Mouse (Mus musculus) midbrain, embryonic 12.5 days (tissue): ENCODE results near the gene Ninl. TPM values are rescaled to one million over a fixed set of nuclear protein-coding genes. Genes with fewer than 3 reads are reported as not detected.

Source experiments
- ATAC-seq: fragments of 200-750 bp; cut with Nextera tagmentation; 2 replicates; pipeline ENCODE4 v1.8.0; 2017; ENCODE audit warnings: low read depth, moderate TSS enrichment, moderate library complexity; ENCODE audit not compliant: low FRiP score
- H3K27ac ChIP-seq: fragments of 300-500 bp; sonication (generic); replicated peaks from 2 replicates; pipeline ENCODE4 v1.5.1; 2016; ENCODE audit warnings: mild to moderate bottlenecking
- H3K27me3 ChIP-seq: fragments of 300-500 bp; sonication (generic); 2 replicates; pipeline ENCODE4 v1.6.1; 2016; ENCODE audit warnings: mild to moderate bottlenecking
- H3K36me3 ChIP-seq: fragments of 300-500 bp; sonication (generic); 2 replicates; pipeline ENCODE4 v1.6.1; 2016
- H3K4me1 ChIP-seq: fragments of 300-500 bp; sonication (generic); 2 replicates; pipeline ENCODE4 v1.6.1; 2016
- H3K4me2 ChIP-seq: fragments of 300-500 bp; sonication (generic); replicated peaks from 2 replicates; pipeline ENCODE4 v1.6.1; 2016; ENCODE audit warnings: mild to moderate bottlenecking, moderate library complexity
- H3K4me3 ChIP-seq: fragments of 300-500 bp; sonication (generic); 2 replicates; pipeline ENCODE4 v1.5.1; 2016; ENCODE audit warnings: mild to moderate bottlenecking
- H3K9ac ChIP-seq: fragments of 300-500 bp; sonication (generic); replicated peaks from 2 replicates; pipeline ENCODE4 v1.6.1; 2016; ENCODE audit warnings: mild to moderate bottlenecking, moderate library complexity
- H3K9me3 ChIP-seq: fragments of 300-500 bp; sonication (generic); 2 replicates; pipeline ENCODE4 v1.6.1; 2016; ENCODE audit warnings: mild to moderate bottlenecking
- WGBS: fragments of 180-500 bp; shearing (Covaris S2); methylation state at CpG from one replicate; pipeline ENCODE4 v1.1.7; 2016; 5-methylcytosine and 5-hydroxymethylcytosine counted together
- polyA plus RNA-seq: library from polyadenylated mRNA; unstranded; fragments of >200 nt; fragmentation: Nextera tagmentation; extraction: Ambion mirVana; gene quantifications from 2 replicates; pipeline ENCODE4 v1.2.1, GENCODE M21; 2016

Gene Ninl
- polyA plus RNA-seq, 1 experiment from 2014 or later = 16.0 TPM

DNA sequence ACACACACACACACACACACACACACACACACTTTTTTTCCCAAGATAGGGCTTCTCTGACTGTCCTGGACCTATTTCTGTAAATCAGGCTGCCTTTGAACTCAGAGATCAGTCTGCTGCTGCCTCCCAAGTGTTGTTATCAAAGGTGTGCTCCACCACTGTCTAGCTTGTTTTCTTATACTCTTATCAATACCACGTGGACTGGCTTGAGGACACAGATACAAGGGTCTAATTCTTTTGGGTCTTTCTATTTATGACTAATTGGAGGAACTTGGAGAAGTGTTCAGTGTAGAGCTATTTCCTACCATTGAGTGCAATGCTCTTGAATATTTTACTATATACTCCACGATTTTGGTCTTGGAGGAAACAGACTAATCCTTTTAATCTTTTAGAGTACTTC is 151.8 kb downstream of the Ninl start:
- Histone ChIP-seq H3K9ac (no peak overlapping the region), H3K4me2 (no peak overlapping the region), H3K27me3 (no peaks in the 10 kb centered on the region), H3K36me3 (no peaks in the 10 kb centered on the region), H3K27ac (no peak overlapping the region), H3K4me3 (no peak overlapping the region), H3K9me3 (no peaks in the 10 kb centered on the region), H3K4me1 (no peaks in the 10 kb centered on the region)
- no peak for ATAC-seq
- 87% methylated on average over 2 of the region's 2 CpGs for WGBS

DNA sequence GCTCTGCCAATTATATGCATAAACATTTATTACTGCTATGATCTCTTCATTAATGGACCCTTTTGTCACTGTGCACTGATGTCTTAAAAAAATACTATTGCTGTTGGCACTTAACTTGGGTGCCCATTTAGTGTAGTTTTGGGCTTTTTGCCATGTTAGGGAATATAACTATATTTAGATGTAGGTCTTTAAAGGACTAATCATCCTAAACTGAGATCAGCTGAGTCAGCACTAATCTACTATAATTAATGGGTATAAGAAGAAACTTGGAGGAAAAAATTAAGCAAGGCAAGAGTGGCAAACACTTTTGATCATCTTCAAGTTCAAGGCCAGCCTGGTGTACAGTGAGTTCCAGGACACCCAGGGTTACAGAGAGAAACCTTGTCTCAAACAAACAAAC is 152.9 kb downstream of the Ninl start:
- Histone ChIP-seq H3K36me3 (no peaks in the 10 kb centered on the region), H3K27ac (no peak overlapping the region), H3K27me3 (no peaks in the 10 kb centered on the region), H3K4me2 (no peak overlapping the region), H3K4me3 (no peak overlapping the region), H3K9ac (no peak overlapping the region), H3K9me3 (no peaks in the 10 kb centered on the region), H3K4me1 (no peaks in the 10 kb centered on the region)
- ATAC-seq = no peak

DNA sequence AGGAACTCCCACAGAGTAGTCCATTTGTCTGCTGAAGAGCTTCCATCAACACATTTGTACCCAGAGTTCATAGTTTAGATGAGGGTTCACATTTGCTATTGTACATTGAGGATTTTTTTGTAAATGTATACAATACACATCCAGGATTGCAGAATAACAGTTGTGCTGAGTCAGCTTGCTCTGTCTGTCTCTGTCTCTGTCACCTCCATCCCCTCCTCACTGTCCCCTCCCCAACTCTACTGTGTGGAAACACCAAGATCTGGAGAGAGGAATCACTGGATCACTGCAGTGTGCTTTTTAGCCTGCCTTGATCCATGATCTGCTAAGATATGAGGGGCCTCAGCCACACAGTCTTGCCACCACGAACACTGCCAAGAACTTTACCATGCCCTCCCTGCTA is 153.4 kb downstream of the Ninl start:
- H3K36me3 ChIP-seq = no peaks in the 10 kb centered on the region
- H3K4me2 ChIP-seq = no peak overlapping the region
- no peaks in the 10 kb centered on the region for H3K27me3 ChIP-seq
- 91% methylated on average over 1 of the region's 1 CpGs for WGBS
- H3K4me1 ChIP-seq = no peaks in the 10 kb centered on the region
- H3K4me3 ChIP-seq = no peak overlapping the region
- ATAC-seq = no peak
- H3K9me3 ChIP-seq = no peaks in the 10 kb centered on the region
- no peak overlapping the region for H3K27ac ChIP-seq
- H3K9ac ChIP-seq = no peak overlapping the region

DNA sequence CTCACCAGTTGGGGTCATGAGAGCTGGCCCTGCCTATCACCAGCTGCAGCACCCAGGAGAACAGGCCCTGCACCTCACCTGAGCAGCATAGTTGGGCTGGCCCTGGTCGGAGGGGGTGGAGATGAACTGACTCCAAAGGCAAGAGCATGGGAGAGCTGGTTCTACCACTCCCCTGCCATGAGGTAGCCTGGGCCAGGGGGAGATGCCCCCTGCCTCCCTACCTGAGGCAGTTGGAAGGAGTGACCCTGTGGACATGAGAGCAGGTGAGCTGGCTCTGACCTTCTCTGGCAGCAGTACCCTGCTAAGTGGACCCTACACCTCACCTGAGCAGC is 154.4 kb downstream of the Ninl start:
- Histone ChIP-seq H3K27me3 (no peaks in the 10 kb centered on the region), H3K4me2 (no peak overlapping the region), H3K9ac (no peak overlapping the region), H3K9me3 (no peaks in the 10 kb centered on the region), H3K4me3 (no peak overlapping the region), H3K27ac (no peak overlapping the region), H3K36me3 (no peaks in the 10 kb centered on the region), H3K4me1 (no peaks in the 10 kb centered on the region)
- WGBS = 95% methylated on average over 1 of the region's 1 CpGs
- 0 out of 2 replicates have a peak, but pooled peaks have one; percentile 23 for ATAC-seq

Other genes with a start within 250 kb of the Ninl start
- 59.5 and 65.5 TPM in 2 replicates for gene Abhd12, start 134.6 kb downstream of the Ninl start, polyA plus RNA-seq
- 50.4 and 54.5 TPM in 2 replicates for gene Gins1, start 134.0 kb downstream of the Ninl start, polyA plus RNA-seq
- gene Nanp, start within 50 bp of the Ninl start, polyA plus RNA-seq = 38.6 and 40.8 TPM in 2 replicates
- gene Gm14151, start 53.0 kb upstream of the Ninl start, polyA plus RNA-seq = not detected in 2 replicates
- gene Gm14147, start 58.9 kb upstream of the Ninl start, polyA plus RNA-seq = not detected in 2 replicates